Mouse (Mus musculus) frontal cortex, adult (tissue): ENCODE results near the gene Ep300.
"Not testable (repeated sequence)": the region's sequence is repeated elsewhere in the genome, so short reads cannot be mapped to it uniquely, and the experiment has no call there.

ENCODE experiments used
- ATAC-seq: cut with Nextera tagmentation; 2 replicates; pipeline ENCODE4 v1.9.2; 2017; ENCODE audit warnings: mild to moderate bottlenecking, moderate library complexity, mixed read lengths; ENCODE audit not compliant: low TSS enrichment

Gene Ep300

DNA sequence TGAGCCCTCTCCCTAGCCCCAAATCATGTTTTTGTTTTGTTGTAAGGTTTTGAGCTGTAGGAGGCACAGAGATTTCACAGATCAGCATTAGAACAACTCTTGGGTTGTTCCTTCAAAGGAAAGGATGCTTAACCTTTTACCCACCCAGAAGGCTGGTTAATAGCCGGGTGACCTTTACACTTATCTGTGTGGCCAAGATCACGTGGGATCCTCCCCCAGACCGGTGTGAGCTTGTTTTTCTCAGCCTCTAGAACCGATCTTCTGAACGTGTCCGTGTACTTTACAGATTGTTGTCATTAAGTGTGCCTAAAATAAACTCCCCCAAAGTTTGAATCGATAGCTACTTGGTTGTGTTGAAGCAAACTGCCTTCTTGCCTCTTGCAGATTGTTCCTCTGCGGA is 115.5 kb downstream of the Ep300 start:
- ATAC-seq, result no peak

DNA sequence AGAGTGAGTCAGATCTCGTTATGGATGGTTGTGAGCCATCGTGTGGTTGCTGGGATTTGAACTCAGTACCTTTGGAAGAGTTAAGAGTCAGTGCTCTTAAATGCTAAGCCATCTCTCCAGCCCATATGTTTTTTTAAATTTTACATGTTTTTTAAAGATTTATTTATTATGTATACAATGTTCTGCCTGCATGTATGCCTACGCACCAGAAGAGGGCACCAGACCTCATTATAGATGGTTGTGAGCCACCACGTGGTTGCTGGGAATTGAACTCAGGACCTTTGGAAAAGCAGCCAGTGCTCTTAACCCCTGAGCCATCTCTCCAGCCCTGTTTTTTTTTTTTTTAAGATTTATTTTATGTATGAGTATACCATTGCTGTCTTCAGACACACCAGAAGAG is 116.2 kb downstream of the Ep300 start:
- ATAC-seq, result not testable (repeated sequence)
